Mouse (Mus musculus) gonadal fat pad, adult 2 months (tissue): Measurements from ENCODE around the gene Marc2. TPM values are rescaled to one million over a fixed set of nuclear protein-coding genes. Genes with fewer than 3 reads are reported as not detected.

Source experiments
- DNase-seq: peaks from one replicate; pipeline ENCODE4 v3.0.0-alpha.2; 2012; ENCODE audit warnings: low read depth
- polyA plus RNA-seq: library from polyadenylated mRNA; depleted of rRNA; stranded (reverse); fragments of >200 nt; gene quantifications from 2 replicates; pipeline ENCODE4 v1.2.3, GENCODE M21; 2012; rRNA removed

The Marc2 gene
- 184 and 202 TPM in 2 replicates for polyA plus RNA-seq

DNA sequence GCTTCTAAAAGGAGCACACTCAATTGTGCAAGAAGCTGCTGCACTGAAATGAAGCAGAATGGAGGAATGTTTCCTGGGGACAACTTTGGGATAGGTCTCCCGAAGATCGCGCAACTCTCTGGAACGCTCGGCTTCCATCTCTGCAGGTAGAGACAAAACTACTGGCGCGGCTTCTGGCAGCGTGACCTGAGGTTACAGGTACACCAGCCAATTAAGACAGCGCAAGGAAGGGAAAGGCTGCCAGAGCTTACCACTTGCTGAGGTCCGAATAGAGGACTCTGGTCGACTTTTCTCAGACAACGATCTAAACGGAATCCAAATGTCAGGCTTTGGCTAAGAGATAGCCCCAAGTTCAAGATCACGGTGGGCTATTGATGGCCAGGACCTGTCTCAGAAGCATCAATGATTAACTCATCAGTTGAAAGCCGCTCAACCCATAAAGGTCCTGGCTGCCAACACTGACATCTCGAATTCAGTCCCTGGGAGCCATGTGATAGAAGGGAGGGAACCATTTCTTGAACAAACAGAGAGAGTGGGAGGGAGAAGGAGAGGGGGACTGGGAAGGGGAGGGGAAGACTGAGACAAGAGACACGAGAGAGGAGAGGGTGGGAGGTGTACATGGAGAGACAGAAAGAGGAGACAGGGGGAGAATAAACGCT, at the start of gene Marc2:
Gene Marc2 (minus strand): TSS at position 360 of the 659 bp plus-strand sequence.
- no peak for DNase-seq

DNA sequence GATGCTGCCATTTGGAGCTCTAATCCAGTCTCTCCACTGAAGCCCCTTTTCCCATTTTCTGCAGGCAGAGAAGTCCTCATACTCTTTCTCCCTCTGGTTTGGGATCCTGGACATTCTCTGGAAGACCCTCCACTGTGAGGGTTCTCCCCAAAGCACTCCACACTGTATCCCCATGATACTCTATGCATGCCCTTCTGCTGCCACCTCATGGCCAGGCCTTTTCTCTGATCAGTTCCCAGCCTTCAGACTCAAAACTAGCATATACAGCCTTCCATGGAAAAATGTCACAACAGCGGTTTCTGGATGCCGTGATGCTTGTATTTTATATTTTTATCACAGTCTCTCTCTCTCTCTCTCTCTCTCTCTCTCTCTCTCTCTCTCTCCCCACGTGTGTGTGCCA, 45.7 kb upstream of the Marc2 start:
- no peak for DNase-seq

DNA sequence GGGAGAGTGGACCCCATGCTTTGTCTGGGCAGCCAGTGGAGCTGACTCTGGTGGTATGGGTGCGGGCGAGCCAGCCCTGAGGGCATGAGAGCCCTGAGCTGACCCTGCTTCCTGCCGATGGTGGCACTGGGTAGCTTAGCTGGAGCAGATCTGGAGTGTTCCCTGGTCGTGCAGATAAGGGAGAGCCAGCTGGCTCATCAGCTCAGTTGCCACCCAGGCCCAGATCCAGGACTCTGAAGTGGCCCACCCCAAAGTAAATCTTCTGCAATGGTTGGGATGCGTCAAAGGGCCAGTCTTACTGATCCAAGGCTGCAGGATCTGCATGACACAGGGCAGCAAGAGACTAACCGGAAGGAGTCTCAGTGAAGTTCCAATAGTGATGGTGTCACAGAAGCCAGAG, 43.2 kb upstream of the Marc2 start:
- DNase-seq: no peak

DNA sequence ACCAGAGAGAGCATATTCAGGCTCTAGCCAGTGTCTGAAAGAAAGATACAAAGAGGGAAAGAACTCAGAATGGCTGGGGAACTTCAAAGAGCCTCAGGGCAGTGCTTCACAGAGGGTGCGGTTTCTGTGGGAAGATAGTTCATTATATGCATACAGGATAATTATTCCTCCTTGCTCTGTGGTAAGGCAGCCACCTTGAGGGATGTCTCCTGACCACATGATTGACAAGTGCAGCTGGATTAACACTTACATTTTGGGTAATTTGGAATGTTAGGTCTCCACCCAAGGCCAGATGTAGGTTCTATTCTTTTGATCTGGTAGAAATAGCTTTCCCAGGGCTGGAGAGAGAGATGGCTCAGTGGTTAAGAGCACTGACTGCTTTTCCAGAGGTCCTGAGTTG, 39.9 kb upstream of the Marc2 start:
- no peak for DNase-seq

DNA sequence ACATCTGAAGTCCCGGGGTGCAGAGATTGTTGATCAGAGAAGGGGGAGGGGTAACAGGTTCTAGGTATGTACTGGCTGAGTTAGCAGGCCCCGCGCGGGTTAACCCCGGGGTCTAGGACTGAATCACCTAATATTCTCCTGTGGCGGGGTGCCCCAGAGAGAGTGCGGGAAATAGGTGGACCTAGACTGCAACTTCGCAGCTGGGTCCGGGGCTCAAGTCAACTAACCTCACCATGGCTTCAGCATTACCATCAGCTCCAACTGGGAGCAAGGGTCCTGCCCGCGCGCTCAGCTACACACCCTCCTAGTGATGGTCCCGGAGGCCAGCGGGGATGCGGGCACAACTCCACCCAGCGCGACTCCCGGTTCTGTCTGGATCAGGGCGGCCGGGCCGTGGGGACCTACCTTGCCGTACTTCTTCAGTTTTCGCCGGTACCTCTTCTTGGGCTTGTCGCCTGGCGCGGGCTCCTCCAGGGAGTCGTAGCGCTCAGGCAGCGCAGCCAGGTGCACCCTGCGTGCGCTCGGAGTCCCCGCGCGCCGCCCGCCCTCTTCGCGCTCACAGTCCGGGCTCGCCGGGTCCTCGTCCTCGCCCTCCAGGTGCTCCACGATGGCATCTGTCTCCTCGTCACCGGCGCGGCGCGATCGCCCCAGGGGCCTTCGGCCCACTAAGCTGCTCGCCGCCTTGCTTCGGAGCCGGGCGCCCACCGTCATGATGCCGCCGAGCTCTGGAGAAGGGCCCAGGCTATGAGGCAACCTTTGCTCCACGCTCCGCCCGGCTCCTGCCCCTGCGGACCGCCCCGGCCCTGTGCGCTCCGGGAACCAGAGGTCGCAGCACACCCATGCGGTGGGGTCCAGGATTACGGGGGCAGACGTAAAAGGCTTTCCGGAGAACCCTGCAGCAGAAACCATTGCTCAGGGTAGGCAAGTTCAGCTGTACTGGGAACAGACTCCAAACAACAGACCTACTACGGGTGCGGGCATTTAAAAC, 36.3 kb upstream of the Marc2 start, which contains the start of gene C130074G19Rik:
Gene C130074G19Rik (minus strand): TSS at position 938 of the 988 bp plus-strand sequence.
- no peak for DNase-seq

DNA sequence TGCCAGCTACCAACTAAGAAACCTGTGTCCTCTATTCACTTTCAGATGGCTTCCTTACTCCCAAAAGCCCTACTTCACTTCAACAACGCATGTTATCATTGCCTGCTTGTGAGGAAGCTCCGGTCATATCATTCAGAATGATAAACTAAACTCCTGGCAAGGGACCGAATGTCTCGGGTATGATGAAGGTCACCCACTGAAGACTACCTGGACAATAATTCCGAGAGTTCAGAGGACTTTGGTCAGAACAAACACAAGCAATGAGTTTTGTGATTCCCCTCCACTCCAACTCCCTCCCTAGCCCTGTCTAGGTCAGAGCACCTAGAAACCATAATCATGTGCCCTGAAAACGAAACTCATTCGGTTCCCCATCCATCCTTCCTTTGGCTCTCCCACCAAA, 35.6 kb upstream of the Marc2 start:
- no peak for DNase-seq

DNA sequence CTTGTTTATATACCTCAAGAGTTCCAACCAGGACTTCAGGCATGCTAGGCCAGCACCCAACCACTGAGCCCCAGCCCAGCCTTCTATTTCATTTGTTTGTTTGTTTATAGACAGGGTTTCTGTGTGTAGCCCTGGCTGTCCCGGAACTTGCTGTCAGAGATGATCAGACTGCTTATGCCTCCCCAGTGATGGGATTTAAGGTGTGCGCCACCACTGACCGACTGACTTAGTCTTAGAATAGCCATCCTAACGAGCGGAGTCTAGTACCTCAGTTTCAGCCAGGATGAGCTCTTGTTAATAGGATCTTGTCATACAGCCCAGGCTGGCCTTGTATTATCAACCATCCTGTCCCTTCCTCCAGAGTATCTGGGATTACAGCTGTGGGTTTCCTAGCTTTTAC, 35.0 kb upstream of the Marc2 start:
- DNase-seq: no peak

DNA sequence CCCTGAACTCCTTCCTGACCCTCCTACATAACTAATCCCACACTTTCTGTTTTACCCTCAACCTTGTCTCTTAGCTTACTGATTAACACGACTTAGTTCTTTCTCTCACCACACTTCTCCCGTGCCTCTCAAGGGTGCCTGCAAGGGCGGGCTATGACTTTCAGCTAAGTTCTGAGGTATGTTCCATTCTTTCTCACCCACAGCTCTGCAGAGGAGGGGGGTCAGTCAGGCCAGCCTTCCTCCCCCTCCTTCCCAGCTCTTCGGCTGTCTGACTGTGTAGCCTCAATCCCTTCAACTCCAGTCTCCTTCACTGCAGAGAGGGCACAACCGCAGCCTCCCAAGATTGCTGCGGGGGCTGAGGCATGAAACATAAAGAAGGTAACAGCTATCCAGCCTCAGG, 32.6 kb upstream of the Marc2 start:
- no peak for DNase-seq

DNA sequence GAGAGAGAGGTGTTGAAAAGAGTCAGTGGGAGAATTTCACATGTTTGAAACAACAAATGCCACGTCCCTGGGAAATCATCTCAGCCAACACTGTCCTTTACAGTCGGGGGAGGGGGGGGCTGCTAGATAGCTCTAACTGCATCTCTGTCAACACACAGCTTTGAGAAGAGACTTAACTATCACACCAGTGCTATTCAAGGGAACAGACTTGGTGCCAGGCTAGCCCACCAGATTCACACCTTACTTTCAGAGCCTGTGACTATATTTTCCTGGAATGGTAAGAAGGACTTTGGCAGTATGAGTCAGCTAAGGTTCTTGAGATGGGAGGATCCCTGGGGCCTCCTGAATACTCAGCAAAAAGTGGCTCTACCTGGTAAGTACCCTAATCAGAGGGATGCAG, 31.1 kb upstream of the Marc2 start:
- no peak for DNase-seq

DNA sequence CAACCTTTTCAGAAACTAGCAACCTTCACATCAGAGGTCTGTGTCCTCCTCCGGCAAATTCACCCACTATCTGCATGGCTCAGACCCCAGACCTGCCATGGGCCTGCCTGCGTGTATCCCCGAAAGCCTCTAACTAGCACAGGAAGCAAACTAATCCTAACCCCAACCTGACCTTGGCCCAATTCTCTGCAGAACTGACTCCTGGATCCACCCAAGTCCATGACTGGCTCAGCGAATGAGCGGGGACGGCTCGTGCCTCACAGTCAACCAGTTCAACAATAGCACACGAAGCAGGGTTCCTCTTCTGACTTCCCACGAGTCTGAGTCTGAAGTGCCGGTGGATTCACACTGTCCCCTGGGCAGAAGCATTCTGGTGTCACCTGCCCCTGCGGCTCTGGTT, 27.7 kb upstream of the Marc2 start:
- DNase-seq: no peak

DNA sequence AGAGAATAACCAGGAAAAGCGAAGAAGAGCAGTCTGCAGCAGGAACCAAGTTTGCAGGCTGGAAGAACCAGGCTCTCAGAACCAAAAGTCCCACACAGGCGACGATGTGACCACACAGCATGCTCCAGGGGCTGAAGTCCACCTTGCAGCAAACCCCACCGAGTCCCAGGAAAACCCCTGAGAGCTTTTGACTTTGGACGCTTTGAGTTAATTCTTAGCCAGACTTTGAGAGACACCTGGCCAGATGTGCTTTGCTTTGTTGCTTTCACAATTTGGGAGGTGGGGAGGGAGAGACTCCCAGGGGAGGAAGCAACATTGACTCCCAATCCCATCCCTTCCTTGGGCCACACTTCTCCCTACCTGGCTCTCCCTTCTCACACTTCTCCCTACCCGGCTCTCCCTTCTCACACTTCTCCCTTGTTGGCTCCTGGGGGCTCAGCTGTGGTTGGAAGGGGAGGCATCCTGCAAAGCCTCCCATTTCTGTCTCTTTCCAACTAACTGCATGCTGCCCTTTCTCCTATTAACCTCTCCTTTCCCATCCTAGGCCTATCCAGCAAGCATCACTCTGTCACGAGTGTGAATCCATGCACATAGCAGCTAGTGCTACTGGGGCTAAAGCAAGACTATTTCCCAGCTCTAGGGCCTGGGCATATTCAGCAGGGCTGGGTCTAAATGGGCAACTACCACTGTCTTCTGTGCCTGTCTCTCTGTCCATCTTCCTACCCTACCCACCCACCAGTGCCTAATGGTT, 26.0 kb upstream of the Marc2 start:
- no peak for DNase-seq

DNA sequence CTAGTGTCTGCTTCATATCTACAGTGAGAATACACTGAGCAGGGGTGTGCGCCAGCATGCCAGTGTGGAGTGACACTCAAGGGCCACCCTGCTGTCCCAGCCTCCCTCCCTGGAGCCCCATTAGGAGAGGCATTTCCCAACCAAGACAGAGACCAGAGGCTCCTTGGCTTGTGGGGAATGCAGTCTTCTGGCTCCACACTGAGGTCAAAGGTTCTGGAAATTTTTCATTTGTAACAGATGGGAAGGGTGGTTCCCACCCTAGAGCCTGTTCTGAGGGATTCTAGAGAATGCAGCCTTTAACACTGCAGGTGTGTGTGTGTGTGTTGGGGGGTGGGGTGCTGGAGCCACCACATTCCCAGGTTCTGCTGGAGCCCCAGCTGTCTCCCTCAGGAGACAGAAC, 25.3 kb upstream of the Marc2 start:
- no peak for DNase-seq

DNA sequence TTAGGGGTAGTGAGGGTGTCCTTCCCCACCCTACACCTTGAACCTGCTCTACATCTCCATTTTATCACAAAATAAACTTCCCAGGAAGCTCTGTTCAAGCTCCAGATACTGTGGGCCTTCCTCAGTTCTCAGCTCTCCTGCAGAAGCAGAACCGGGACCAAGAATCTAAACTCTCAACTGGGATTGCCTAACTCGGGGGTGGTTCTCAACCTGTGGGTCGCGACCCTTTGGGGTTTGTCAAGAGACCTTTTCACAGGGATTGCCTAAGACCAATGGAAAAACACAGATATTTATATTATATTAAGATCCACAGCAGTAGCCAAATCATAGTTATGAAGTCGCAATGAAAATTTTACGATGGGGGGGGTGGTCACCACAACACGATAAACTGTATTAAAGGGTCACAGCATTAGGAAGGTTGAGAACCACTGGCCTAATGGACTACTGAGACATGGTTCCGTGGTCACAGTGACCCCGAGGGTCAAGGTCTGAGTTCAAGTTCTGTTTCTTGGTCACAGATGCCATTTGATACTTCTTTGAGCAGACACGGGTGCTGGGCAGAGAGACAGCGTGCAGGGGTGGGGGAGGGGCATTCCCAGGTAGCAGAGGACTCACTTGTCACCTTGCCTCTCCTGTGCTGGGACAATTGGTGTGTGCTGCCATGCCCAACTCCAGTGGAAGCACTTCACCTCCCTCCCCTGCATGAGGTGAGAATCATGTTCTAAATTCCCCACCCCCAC, 24.6 kb upstream of the Marc2 start:
- DNase-seq: no peak

DNA sequence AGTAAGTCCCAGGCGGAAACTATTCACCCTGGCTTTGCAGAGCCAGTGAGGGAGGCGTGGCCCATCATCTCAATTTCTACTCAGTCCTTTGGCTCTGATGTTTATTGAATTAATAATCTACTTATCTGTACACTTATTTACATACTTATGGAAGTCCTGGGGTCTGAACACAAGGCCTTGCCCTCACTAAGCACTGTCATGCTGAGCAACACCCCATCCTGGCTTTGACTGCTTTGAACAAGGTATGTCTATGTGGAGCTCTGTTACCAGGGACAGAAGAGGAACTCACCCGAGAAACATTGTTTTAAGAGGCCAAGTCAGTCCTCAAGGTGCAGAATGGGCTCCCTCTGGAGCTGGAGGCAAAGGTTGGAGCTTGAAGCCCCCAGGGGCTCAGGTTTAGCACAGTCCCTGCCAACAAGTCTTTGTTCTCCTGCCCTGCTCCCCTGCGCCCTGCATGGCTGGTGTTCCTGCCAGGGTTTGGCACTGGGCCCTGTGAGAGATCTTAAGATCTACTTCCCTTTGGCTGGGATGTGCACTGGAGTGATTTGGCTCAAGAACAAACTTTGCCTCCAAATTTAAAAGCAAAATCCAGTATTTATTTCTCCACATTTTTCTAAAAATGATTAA, 23.8 kb upstream of the Marc2 start:
- DNase-seq: no peak

DNA sequence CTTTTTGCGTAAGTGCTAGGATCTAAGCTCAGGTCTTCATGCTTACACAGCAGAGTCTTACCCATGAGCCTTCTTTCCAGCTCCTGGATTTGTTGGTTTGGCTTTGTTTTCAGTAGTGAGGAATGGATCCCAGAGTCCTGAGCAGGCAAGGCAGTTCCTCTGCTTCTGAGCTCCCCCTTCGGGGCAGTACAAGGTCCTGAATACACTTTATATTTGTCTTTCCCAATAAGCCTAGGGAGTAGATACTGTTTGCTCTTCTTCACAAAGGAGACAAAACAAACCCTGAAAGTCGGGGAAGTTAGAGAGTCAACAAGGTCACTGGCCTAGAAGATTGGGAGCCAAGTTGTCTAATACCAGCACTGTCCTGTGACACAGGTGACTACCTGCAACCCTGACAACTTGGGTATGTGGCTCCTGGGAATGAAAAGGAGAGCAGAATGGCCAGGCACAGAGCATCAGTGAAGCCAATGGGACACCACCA, 21.4 kb upstream of the Marc2 start:
- DNase-seq: no peak

DNA sequence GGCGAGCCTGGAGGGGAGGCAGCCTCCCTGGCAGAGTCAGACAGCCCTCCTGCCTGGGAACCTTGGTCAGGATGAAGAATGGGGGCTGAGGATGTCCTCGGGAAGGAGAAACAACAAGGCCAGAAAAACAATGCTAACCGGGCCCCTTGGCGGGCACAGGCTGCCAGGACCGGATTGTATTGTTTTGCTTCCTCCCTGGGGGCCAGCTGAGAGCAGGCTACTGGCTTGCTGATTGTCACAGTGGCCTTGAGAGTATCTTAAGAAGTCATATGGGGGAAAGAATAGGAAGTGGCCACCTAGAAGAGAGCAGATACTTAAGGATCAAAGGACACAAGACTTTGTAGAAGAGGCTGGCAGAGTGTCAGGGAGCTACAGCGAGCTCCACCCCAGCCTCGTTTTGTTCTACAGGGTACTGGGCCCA, 18.1 kb upstream of the Marc2 start:
- DNase-seq: no peak

DNA sequence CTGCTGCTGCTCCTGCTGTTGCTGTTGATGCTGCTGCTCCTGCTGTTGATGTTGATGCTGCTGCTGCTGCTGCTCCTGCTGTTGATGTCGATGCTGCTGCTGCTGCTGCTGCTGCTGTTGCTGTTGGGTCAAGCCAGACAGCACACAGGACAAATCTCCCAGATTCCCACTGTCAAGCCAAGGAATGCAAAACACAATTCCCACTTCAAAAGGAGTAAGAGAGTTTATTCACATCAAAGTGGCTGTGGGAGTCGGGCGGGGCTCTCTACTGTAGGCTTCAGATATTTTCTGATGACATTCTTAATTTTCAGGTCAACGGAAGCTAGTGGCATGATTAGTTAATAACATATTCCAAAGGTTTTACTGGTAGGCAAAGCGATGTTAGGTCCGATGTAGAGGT, 16.4 kb upstream of the Marc2 start:
- no peak for DNase-seq

DNA sequence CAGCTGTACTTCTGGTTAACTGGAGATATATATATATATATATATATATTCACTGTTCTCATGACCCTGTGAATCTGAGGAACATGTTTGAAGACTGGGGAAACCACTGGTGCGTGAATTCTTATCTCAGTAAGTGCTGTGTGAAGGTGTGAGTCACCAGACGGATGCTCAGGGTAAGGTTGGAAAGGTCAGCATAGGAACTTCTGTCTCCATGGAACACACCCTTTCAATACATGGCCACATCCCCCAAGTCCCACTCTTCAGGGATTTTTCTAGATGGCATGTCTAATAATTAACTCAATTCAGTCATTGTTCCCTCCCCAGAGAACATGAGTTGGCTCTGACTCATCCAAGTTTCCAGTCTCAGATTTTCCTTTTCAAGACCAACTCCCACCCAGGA, 15.3 kb upstream of the Marc2 start:
- no peak for DNase-seq

DNA sequence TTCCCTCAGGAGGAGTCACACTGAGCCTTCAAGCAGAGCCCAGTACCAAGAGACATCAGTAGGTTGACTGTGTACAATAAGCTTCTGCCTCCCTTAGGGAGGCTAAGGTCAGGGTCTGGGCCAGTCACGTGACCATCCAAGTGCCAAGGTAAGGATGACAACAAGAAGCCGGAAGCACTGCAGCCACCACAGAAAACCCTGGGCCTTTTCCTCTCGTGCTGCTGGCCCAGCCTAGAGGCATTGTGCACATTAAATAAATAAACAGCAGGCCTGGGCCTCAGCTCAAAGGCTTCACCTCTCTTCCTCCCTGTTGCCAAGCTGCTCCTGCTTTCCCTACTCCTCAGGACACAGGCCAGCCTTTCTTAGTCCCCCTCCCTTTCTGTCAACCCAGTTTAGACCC, 14.0 kb upstream of the Marc2 start:
- DNase-seq: no peak

DNA sequence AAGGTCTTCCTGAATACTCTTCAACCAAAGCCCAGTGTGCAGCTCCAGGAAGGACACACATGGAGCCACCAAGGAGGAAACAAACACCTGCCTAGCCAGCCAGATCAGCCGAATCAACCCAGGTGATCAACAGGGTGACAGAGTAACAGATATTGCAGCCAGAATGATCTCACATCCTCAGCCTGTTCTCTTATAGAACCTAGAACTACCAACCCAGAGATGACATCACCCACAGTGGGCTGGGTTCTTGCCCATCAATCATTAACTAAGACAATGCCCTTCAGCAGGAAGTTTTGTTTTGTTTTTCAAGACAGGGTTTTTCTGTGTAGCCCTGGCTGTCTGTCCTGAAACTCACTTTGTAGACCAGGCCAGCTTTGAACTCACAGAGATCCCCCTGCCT, 12.0 kb upstream of the Marc2 start:
- DNase-seq: no peak

DNA sequence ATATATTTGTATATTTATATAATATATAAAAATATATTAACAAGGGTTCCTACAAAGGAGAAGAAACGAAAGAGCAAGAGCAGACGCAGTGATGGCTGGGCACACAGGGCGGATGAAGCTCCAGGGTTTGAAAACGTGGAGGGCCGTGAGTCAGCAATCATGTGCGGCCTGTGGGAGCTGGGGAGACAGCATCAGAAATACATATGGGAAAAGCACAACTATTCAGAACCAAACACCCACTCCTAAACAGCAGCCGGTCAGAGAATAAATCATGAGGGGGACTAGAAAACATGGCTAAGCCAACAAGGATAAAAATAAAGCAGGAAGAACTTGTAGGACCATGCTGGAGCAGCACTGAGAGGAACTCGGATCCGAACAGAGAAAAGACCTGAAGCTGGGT, 11.0 kb upstream of the Marc2 start:
- no peak for DNase-seq
